Mouse (Mus musculus): ENCODE measurements around the gene Fam83c. TPM values are rescaled to one million over a fixed set of nuclear protein-coding genes. Genes with fewer than 3 reads are reported as not detected.

The Fam83c gene
- polyA plus RNA-seq (2014; fragmentation: Illumina TruSeq; extraction: RNeasy Lipid Tissue Mini Kit (QIAGEN cat#74804); ENCODE audit: low read depth, low replicate concordance), result 5.2 TPM

DNA sequence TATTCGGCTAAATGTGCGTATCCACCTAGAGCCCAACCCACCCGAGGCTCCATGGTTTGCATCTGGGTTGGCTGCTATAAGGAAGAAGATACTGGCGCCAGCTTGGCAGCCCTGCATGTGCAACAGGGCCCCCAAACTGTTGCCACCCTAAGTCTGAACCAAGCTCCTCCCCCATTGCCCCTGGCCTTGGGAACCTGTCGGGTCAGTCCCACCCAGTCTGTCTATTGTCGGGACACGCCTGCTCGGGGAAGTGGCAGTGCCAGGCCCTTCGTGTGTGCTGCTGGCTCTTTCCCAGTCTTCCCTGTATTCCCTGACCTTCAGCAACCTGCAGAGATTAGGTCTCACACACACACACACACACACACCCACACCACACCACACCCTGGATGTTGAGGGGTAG lies at the start of gene Fam83c:
Fam83c (minus strand) TSS at position 123 of the 400 bp plus-strand sequence.

DNA sequence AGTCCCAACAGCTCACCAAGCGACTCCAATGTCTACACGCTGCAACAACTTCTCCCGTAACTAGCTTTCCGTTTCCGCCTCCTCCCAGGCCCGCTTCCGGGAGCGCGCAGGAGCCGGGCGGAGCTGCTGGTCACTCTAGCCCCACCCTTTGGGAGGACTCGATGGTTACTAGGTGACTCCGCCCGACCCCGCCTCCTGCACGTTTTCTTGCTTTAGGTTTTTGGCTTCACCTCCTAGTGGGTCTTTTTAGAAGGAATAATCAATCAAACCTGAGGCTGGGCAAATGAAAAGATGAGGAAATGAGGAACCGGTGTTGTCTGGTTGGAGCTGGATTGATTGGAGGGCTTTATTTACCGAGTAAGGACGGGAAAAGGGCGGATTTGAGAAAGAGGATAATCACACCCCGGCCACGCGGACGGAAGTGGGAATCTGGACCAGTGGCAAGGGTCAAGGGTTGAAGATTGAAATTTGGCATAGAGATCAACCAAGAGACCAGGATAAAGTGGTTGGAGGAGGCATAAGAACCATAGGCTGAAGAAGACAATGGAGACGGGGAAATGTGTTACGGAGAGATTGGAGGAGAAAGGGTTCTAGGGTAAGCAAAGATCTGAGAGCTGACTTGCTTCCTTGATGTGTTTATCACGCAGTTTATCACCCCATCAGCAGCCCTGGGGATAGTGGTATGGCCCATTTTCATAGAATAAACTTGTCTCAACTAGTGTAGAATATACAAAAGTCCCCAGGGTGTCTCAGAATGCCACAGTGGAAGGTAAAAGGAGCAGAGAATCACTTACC lies 7.8 kb downstream of the Fam83c start, which contains the start of gene Eif6:
Eif6 (minus strand) TSS at position 296 of the 795 bp plus-strand sequence.

DNA sequence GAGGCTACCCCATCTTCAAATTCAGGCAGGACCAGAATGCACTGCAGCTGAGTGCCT lies 15.4 kb downstream of the Fam83c start, which contains the start of gene BC029722:
BC029722 (minus strand) TSS at position 35 of the 57 bp plus-strand sequence.

Other genes with a start within 250 kb of the Fam83c start
- 13.5 TPM for gene Gss, start 242.0 kb downstream of the Fam83c start, polyA plus RNA-seq (2014; fragmentation: Illumina TruSeq; extraction: RNeasy Lipid Tissue Mini Kit (QIAGEN cat#74804); ENCODE audit: low read depth, low replicate concordance)
- gene Myh7b, start 223.6 kb downstream of the Fam83c start, polyA plus RNA-seq (2014; fragmentation: Illumina TruSeq; extraction: RNeasy Lipid Tissue Mini Kit (QIAGEN cat#74804); ENCODE audit: low read depth, low replicate concordance), result not detected
- gene Trpc4ap, start 142.5 kb downstream of the Fam83c start, polyA plus RNA-seq (2014; fragmentation: Illumina TruSeq; extraction: RNeasy Lipid Tissue Mini Kit (QIAGEN cat#74804); ENCODE audit: low read depth, low replicate concordance), result 97.7 TPM
- gene Edem2, start 105.4 kb downstream of the Fam83c start, polyA plus RNA-seq (2014; fragmentation: Illumina TruSeq; extraction: RNeasy Lipid Tissue Mini Kit (QIAGEN cat#74804); ENCODE audit: low read depth, low replicate concordance), result 18.2 TPM
- gene Gm17581, start 99.0 kb downstream of the Fam83c start, polyA plus RNA-seq (2014; fragmentation: Illumina TruSeq; extraction: RNeasy Lipid Tissue Mini Kit (QIAGEN cat#74804); ENCODE audit: low read depth, low replicate concordance), result not detected
- gene Procr, start 83.7 kb downstream of the Fam83c start, polyA plus RNA-seq (2014; fragmentation: Illumina TruSeq; extraction: RNeasy Lipid Tissue Mini Kit (QIAGEN cat#74804); ENCODE audit: low read depth, low replicate concordance), result 8.5 TPM
- not detected for gene Mmp24, start 59.5 kb downstream of the Fam83c start, polyA plus RNA-seq (2014; fragmentation: Illumina TruSeq; extraction: RNeasy Lipid Tissue Mini Kit (QIAGEN cat#74804); ENCODE audit: low read depth, low replicate concordance)
- gene BC029722, start 15.4 kb downstream of the Fam83c start, polyA plus RNA-seq (2014; fragmentation: Illumina TruSeq; extraction: RNeasy Lipid Tissue Mini Kit (QIAGEN cat#74804); ENCODE audit: low read depth, low replicate concordance), result 9.9 TPM
- 19.9 TPM for gene Eif6, start 7.9 kb downstream of the Fam83c start, polyA plus RNA-seq (2014; fragmentation: Illumina TruSeq; extraction: RNeasy Lipid Tissue Mini Kit (QIAGEN cat#74804); ENCODE audit: low read depth, low replicate concordance)
- gene Uqcc1, start 95.5 kb upstream of the Fam83c start, polyA plus RNA-seq (2014; fragmentation: Illumina TruSeq; extraction: RNeasy Lipid Tissue Mini Kit (QIAGEN cat#74804); ENCODE audit: low read depth, low replicate concordance), result 40.9 TPM
- not detected for gene Gm15557, start 105.9 kb upstream of the Fam83c start, polyA plus RNA-seq (2014; fragmentation: Illumina TruSeq; extraction: RNeasy Lipid Tissue Mini Kit (QIAGEN cat#74804); ENCODE audit: low read depth, low replicate concordance)
- gene Gdf5, start 110.5 kb upstream of the Fam83c start, polyA plus RNA-seq (2014; fragmentation: Illumina TruSeq; extraction: RNeasy Lipid Tissue Mini Kit (QIAGEN cat#74804); ENCODE audit: low read depth, low replicate concordance), result not detected
- gene Cep250, start 121.6 kb upstream of the Fam83c start, polyA plus RNA-seq (2014; fragmentation: Illumina TruSeq; extraction: RNeasy Lipid Tissue Mini Kit (QIAGEN cat#74804); ENCODE audit: low read depth, low replicate concordance), result 1.5 TPM
- 2.8 TPM for gene 6430550D23Rik, start 173.1 kb upstream of the Fam83c start, polyA plus RNA-seq (2014; fragmentation: Illumina TruSeq; extraction: RNeasy Lipid Tissue Mini Kit (QIAGEN cat#74804); ENCODE audit: low read depth, low replicate concordance)
- gene Ergic3, start 173.2 kb upstream of the Fam83c start, polyA plus RNA-seq (2014; fragmentation: Illumina TruSeq; extraction: RNeasy Lipid Tissue Mini Kit (QIAGEN cat#74804); ENCODE audit: low read depth, low replicate concordance), result 13.5 TPM
- gene Fer1l4, start 218.1 kb upstream of the Fam83c start, polyA plus RNA-seq (2014; fragmentation: Illumina TruSeq; extraction: RNeasy Lipid Tissue Mini Kit (QIAGEN cat#74804); ENCODE audit: low read depth, low replicate concordance), result not detected
- gene Spag4, start 230.3 kb upstream of the Fam83c start, polyA plus RNA-seq (2014; fragmentation: Illumina TruSeq; extraction: RNeasy Lipid Tissue Mini Kit (QIAGEN cat#74804); ENCODE audit: low read depth, low replicate concordance), result not detected